Mouse (Mus musculus) kidney, adult 2 months (tissue): ENCODE measurements around the gene Polr2m.

Source experiments
- CTCF ChIP-seq: fragments of 200-500 bp; conservative IDR thresholded peaks from 2 replicates; pipeline ENCODE4 v1.5.1; 2011; ENCODE audit warnings: low read depth, mild to moderate bottlenecking, control low read depth, low read length, moderate library complexity, mixed read lengths; ENCODE audit not compliant: insufficient read depth, insufficient read length
- POLR2A ChIP-seq: fragments of 200-500 bp; IDR thresholded peaks from one replicate; pipeline ENCODE4 v1.6.1; 2011; ENCODE audit warnings: low read depth, low read length, control low read depth

DNA sequence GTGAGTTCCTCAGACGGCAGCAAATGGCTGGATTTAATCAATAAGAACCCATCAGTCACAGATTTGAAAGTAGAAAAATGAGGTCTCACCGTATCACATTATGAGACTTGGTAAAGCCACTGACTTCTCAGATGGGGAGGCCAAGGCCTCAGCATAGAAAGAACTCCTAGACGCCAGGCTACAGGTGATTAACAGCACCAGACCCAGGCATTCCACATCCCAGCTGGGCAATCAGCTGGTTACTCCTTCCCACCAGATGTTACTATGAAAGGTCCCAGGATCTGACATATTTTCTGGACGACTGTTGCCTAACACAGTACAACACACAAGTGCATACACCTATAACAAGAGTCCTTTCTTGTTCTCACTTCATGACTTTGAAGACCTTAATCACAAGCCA is 27.8 kb upstream of the Polr2m start:
- no peak for TF ChIP-seq CTCF
- no peak for TF ChIP-seq POLR2A
